Mouse (Mus musculus): ENCODE results near the gene Abt1.
A peak's percentile ranks its signal among the peaks of the same experiment; 100 is the strongest.

Abt1 gene

GRCm38 (mm10) chr13:23422351-23422750 is 1.3 kb downstream of the Abt1 start:
- no peak for DNase-seq (ENCODE audit: extremely low spot score, low spot score)

- DNase-seq (ENCODE audit: extremely low spot score, low spot score) = peak; percentile 55
Measured at GRCm38 (mm10) chr13:23412630-23413521, 10.8 kb downstream of the Abt1 start.

GRCm38 (mm10) chr13:23412211-23412629 is 11.4 kb downstream of the Abt1 start:
- DNase-seq (ENCODE audit: extremely low spot score, low spot score) = peak; percentile 48

- DNase-seq (ENCODE audit: extremely low spot score, low spot score) = peak; percentile 50
Measured at GRCm38 (mm10) chr13:23411311-23412210, 12.1 kb downstream of the Abt1 start.

GRCm38 (mm10) chr13:23410632-23411031 is 13.0 kb downstream of the Abt1 start:
- no peak for DNase-seq (ENCODE audit: extremely low spot score, low spot score)

GRCm38 (mm10) chr13:23402626-23403025 is 21.0 kb downstream of the Abt1 start:
- DNase-seq (ENCODE audit: extremely low spot score, low spot score) = no peak

- peak; percentile 86 for DNase-seq (ENCODE audit: extremely low spot score, low spot score)
Measured at GRCm38 (mm10) chr13:23401683-23402527, 21.8 kb downstream of the Abt1 start.

GRCm38 (mm10) chr13:23400771-23401682 is 22.6 kb downstream of the Abt1 start:
- DNase-seq (ENCODE audit: extremely low spot score, low spot score) = peak; percentile 19

- peak; percentile 54 for DNase-seq (ENCODE audit: extremely low spot score, low spot score)
Measured at GRCm38 (mm10) chr13:23396913-23397312, 26.8 kb downstream of the Abt1 start.

GRCm38 (mm10) chr13:23396246-23396703 is 27.4 kb downstream of the Abt1 start:
- DNase-seq (ENCODE audit: extremely low spot score, low spot score) = peak; percentile 70

- peak; percentile 63 for DNase-seq (ENCODE audit: extremely low spot score, low spot score)
Measured at GRCm38 (mm10) chr13:23395301-23396245, 28.1 kb downstream of the Abt1 start.

- no peak for DNase-seq (ENCODE audit: extremely low spot score, low spot score)
Measured at GRCm38 (mm10) chr13:23387548-23387947, 36.1 kb downstream of the Abt1 start.

- no peak for DNase-seq (ENCODE audit: extremely low spot score, low spot score)
Measured at GRCm38 (mm10) chr13:23383127-23383526, 40.5 kb downstream of the Abt1 start.

GRCm38 (mm10) chr13:23372433-23372832 is 51.2 kb downstream of the Abt1 start:
- no peak for DNase-seq (ENCODE audit: extremely low spot score, low spot score)

- DNase-seq (ENCODE audit: extremely low spot score, low spot score) = no peak
Measured at GRCm38 (mm10) chr13:23370075-23370474, 53.6 kb downstream of the Abt1 start.

- DNase-seq (ENCODE audit: extremely low spot score, low spot score) = no peak
Measured at GRCm38 (mm10) chr13:23369421-23369765, 54.3 kb downstream of the Abt1 start.

- peak; percentile 95 for DNase-seq (ENCODE audit: extremely low spot score, low spot score)
Measured at GRCm38 (mm10) chr13:23368583-23369420, 54.9 kb downstream of the Abt1 start, which contains the start of gene Zfp322a. Gene Zfp322a (minus strand): TSS chr13:23369208.
